Mouse (Mus musculus): Measurements from ENCODE around the gene Gk. TPM values are rescaled to one million over a fixed set of nuclear protein-coding genes. Genes with fewer than 3 reads are reported as not detected.

Gene Gk
- polyA plus RNA-seq, 1 experiment, result 9.6 TPM

DNA sequence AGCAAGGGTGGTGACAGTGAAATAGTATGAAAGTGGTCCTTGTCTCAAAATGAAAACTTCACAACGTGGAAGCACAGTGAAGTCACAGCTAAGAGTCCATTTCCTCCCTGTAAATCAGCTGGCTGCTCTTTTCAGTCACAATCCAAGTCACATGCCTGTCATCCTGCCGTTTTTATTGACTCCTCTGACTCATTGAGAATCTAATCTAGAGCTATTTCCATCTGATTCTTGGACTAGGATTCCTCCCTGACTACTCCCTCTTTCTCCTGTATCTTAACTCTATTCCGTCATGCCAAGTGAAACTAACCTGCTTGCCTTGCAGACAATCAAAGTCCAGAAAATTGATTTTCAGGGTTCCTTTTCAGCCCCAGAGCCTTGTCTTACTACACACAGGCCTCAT is 20.6 kb downstream of the Gk start:
- H3K27ac ChIP-seq (ENCODE audit: insufficient read depth, low read depth, low read length), result peak overlapping the region; percentile 72
- H3K4me3 ChIP-seq (ENCODE audit: insufficient read depth, low read length), result 0 out of 2 replicates have a peak overlapping the region, but pooled peaks have one; percentile 23
- TF ChIP-seq CTCF (IDR thresholded peaks at IDR 0.05; ENCODE audit: low read depth, low read length) (no peak), POLR2A (IDR thresholded peaks at IDR 0.05; ENCODE audit: borderline replicate concordance, low read depth, low read length) (no peak)
- peaks cover 6% of the 10 kb centered on the region; the same call in 1 of the 2 replicates for H3K4me1 ChIP-seq (ENCODE audit: control insufficient read depth, insufficient read depth, low read length)

DNA sequence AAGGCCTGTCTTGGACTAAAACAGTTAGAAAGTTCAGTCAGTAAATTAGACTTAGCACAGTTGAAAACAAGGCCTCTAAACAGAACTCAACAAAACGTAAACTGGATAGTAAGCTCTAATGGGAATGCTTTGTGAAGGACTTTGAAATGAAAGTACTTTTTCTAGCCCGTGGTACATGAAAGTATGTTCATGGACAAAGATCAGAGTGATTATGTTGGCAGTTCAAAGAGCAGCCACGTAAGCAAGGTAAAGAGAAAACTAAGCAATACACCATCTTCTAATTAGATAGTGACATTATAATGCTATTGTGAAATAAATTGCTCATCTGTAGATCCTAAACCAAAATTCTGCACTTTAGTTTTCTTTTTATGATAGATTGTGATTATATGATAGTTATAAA is 32.8 kb downstream of the Gk start:
- Histone ChIP-seq H3K27ac (ENCODE audit: insufficient read depth, low read depth, low read length) (no peak overlapping the region), H3K4me1 (ENCODE audit: control insufficient read depth, insufficient read depth, low read length) (no peaks in the 10 kb centered on the region), H3K4me3 (ENCODE audit: insufficient read depth, low read length) (no peak overlapping the region)
- TF ChIP-seq POLR2A (IDR thresholded peaks at IDR 0.05; ENCODE audit: borderline replicate concordance, low read depth, low read length), result no peak
- TF ChIP-seq CTCF (IDR thresholded peaks at IDR 0.05; ENCODE audit: low read depth, low read length), result no peak

GRCm38 (mm10) chrX:85733228-85733627 is 43.4 kb downstream of the Gk start:
- no peak for TF ChIP-seq POLR2A (IDR thresholded peaks at IDR 0.05; ENCODE audit: borderline replicate concordance, low read depth, low read length)
- TF ChIP-seq CTCF (IDR thresholded peaks at IDR 0.05; ENCODE audit: low read depth, low read length), result no peak
- H3K4me1 ChIP-seq (ENCODE audit: control insufficient read depth, insufficient read depth, low read length), result no peaks in the 10 kb centered on the region
- no peak overlapping the region for H3K27ac ChIP-seq (ENCODE audit: insufficient read depth, low read depth, low read length)
- H3K4me3 ChIP-seq (ENCODE audit: insufficient read depth, low read length), result no peak overlapping the region

DNA sequence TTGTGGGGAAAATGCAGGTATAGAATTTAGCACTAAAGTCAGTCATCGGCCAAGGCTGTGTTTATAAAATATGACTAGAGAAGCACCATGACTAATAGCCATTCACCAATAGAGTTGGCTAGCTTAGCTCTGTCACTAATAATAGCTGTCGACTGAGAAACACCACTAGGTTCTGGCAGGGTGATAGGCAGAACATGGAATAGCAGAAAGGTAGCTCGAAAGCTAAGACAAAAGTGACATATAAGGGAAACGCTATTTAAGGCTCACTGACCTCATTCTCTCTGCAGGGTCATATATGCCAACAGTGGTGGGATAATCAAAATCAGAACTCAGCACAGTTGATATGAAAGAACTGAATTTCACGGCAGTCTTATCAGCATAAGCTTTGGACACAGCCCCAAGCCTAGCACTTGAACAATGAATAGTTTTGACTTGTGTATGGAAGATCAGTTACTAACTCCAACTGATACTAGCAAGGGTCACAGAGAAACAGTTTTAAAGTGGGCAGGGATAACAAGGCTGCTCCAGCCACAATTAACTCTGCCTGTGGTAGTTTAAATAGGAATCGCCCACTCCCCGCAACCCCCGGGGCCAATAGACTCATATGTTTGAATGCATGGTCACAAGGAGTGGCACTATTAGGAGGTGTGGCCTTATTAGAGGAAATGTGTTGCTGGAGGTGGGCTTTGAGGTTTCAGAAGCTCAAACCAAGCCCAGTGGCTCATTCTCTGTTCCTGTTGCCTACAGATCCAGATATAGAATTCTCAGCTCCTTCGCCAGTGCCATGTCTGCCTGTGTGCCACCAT is 45.3 kb downstream of the Gk start:
- H3K4me3 ChIP-seq (ENCODE audit: insufficient read depth, low read length), result no peak overlapping the region
- H3K27ac ChIP-seq (ENCODE audit: insufficient read depth, low read depth, low read length), result no peak overlapping the region
- TF ChIP-seq CTCF (IDR thresholded peaks at IDR 0.05; ENCODE audit: low read depth, low read length) (no peak), POLR2A (IDR thresholded peaks at IDR 0.05; ENCODE audit: borderline replicate concordance, low read depth, low read length) (no peak)
- no peaks in the 10 kb centered on the region for H3K4me1 ChIP-seq (ENCODE audit: control insufficient read depth, insufficient read depth, low read length)

DNA sequence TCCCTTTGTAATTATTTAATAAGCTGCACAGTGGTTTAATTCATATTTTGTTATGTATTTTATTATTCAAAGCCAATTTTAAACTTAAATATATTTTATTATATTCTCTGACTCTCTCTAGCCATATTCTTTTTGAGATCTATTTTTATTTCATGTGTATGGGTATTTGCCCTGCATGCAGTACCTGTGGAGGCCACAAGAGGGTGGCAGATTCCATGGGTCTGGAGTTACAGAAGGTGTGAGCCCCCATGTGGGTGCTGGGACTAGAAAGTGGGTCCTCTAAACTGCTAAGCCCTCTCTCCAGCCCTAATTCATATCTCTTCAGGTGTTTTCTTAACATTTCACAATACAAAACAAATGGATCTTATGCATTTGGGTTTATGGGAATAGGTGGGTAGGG is 55.4 kb downstream of the Gk start:
- Histone ChIP-seq H3K4me3 (ENCODE audit: insufficient read depth, low read length) (no peak overlapping the region), H3K4me1 (ENCODE audit: control insufficient read depth, insufficient read depth, low read length) (0 out of 2 replicates have a peak, but pooled peaks cover 3% of the 10 kb centered on the region)
- TF ChIP-seq CTCF (IDR thresholded peaks at IDR 0.05; ENCODE audit: low read depth, low read length), result peak; percentile 50
- no peak for TF ChIP-seq POLR2A (IDR thresholded peaks at IDR 0.05; ENCODE audit: borderline replicate concordance, low read depth, low read length)

DNA sequence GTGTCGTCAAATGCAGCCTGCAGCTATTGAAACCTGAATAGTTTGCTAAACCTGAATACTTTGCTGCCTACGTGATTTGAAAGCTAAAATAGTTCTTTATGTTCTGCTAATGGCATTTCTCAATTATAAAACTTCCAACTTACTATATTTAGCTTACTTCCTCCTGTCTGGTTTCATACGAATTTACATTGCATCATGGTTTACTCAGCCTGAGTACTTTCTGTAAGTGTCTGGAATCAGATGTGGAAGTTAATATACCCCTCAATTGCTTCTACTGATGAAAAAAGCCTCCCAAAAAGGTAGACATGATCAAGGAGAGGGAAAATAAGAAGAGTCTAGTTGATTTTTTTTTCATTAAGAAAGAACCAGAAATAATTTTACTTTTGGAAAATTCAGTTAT is 66.2 kb downstream of the Gk start:
- TF ChIP-seq POLR2A (IDR thresholded peaks at IDR 0.05; ENCODE audit: borderline replicate concordance, low read depth, low read length), result no peak
- TF ChIP-seq CTCF (IDR thresholded peaks at IDR 0.05; ENCODE audit: low read depth, low read length), result no peak
- H3K4me1 ChIP-seq (ENCODE audit: control insufficient read depth, insufficient read depth, low read length), result 0 out of 2 replicates have a peak, but pooled peaks cover 2% of the 10 kb centered on the region
- no peak overlapping the region for H3K4me3 ChIP-seq (ENCODE audit: insufficient read depth, low read length)

More for the DNA sequence above, 55.4 kb downstream of the Gk start:
- no peak overlapping the region for H3K27ac ChIP-seq (ENCODE audit: insufficient read depth, low read depth, low read length)

DNA sequence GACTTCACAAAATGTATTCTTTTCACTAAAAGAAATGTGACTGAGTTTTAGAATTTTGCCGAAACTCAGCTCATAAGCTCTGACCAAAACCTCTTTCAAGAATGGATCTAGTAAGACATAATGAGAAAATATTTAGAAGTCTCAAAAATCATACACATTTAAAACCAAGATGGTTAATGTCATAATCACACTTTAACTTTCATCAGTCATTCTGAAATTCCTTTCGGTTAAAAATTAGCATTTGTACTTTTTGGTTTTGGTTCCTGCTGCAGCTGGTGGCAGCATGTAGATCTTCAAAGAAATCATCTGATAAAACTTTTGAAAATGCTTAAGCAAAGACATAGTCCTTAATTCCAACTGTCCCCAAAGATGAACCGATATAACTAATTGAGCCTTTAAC is 70.9 kb downstream of the Gk start:
- no peak overlapping the region for H3K27ac ChIP-seq (ENCODE audit: insufficient read depth, low read depth, low read length)
- no peak overlapping the region for H3K4me3 ChIP-seq (ENCODE audit: insufficient read depth, low read length)
- TF ChIP-seq POLR2A (IDR thresholded peaks at IDR 0.05; ENCODE audit: borderline replicate concordance, low read depth, low read length) (no peak), CTCF (IDR thresholded peaks at IDR 0.05; ENCODE audit: low read depth, low read length) (no peak)
- H3K4me1 ChIP-seq (ENCODE audit: control insufficient read depth, insufficient read depth, low read length), result 0 out of 2 replicates have a peak, but pooled peaks cover 2% of the 10 kb centered on the region

More for the DNA sequence above, 66.2 kb downstream of the Gk start:
- no peak overlapping the region for H3K27ac ChIP-seq (ENCODE audit: insufficient read depth, low read depth, low read length)

- no peak overlapping the region for H3K27ac ChIP-seq (ENCODE audit: insufficient read depth, low read depth, low read length)
- H3K4me3 ChIP-seq (ENCODE audit: insufficient read depth, low read length), result no peak overlapping the region
- H3K4me1 ChIP-seq (ENCODE audit: control insufficient read depth, insufficient read depth, low read length), result no peaks in the 10 kb centered on the region
- no peak for TF ChIP-seq POLR2A (IDR thresholded peaks at IDR 0.05; ENCODE audit: borderline replicate concordance, low read depth, low read length)
- TF ChIP-seq CTCF (IDR thresholded peaks at IDR 0.05; ENCODE audit: low read depth, low read length), result no peak
Measured at GRCm38 (mm10) chrX:85683723-85684122, 92.9 kb downstream of the Gk start.

GRCm38 (mm10) chrX:85682125-85682524 is 94.5 kb downstream of the Gk start:
- TF ChIP-seq POLR2A (IDR thresholded peaks at IDR 0.05; ENCODE audit: borderline replicate concordance, low read depth, low read length) (no peak), CTCF (IDR thresholded peaks at IDR 0.05; ENCODE audit: low read depth, low read length) (no peak)
- H3K27ac ChIP-seq (ENCODE audit: insufficient read depth, low read depth, low read length), result no peak overlapping the region
- H3K4me3 ChIP-seq (ENCODE audit: insufficient read depth, low read length), result no peak overlapping the region
- H3K4me1 ChIP-seq (ENCODE audit: control insufficient read depth, insufficient read depth, low read length), result no peaks in the 10 kb centered on the region

- no peak overlapping the region for H3K27ac ChIP-seq (ENCODE audit: insufficient read depth, low read depth, low read length)
- H3K4me3 ChIP-seq (ENCODE audit: insufficient read depth, low read length), result no peak overlapping the region
- TF ChIP-seq POLR2A (IDR thresholded peaks at IDR 0.05; ENCODE audit: borderline replicate concordance, low read depth, low read length), result no peak
- no peak for TF ChIP-seq CTCF (IDR thresholded peaks at IDR 0.05; ENCODE audit: low read depth, low read length)
- no peaks in the 10 kb centered on the region for H3K4me1 ChIP-seq (ENCODE audit: control insufficient read depth, insufficient read depth, low read length)
Measured at GRCm38 (mm10) chrX:85676808-85677207, 99.8 kb downstream of the Gk start.

Other genes with a start within 250 kb of the Gk start
- 5.1 and 5.5 TPM in 2 replicates for gene Tab3, start 202.8 kb downstream of the Gk start, polyA plus RNA-seq (2012; ENCODE audit: insufficient read depth, insufficient read length, missing spikeins)
- 21.2 and 22.1 TPM in 2 replicates for gene 5430427O19Rik, start 93.5 kb upstream of the Gk start, polyA plus RNA-seq (2012; ENCODE audit: insufficient read depth, insufficient read length, missing spikeins)

Data from bone marrow macrophage, adult 2 months (primary cell).